Mouse (Mus musculus) hindlimb bud, embryonic 11.5 days (tissue): Measurements from ENCODE around the gene Klf7.

Experiments used
- DNase-seq: peaks from one replicate; pipeline ENCODE4 v3.0.0-alpha.2; 2012; ENCODE audit warnings: low read depth, low spot score; ENCODE audit errors: extremely low spot score

Klf7 gene

GRCm38 (mm10) chr1:64105181-64105646 lies 16.9 kb downstream of the Klf7 start:
- DNase-seq = no peak

- DNase-seq = no peak
Measured at GRCm38 (mm10) chr1:64104665-64105064, 17.4 kb downstream of the Klf7 start.

GRCm38 (mm10) chr1:64101331-64101730 lies 20.8 kb downstream of the Klf7 start:
- DNase-seq = no peak

- DNase-seq = no peak
Measured at GRCm38 (mm10) chr1:64098800-64099199, 23.3 kb downstream of the Klf7 start.

GRCm38 (mm10) chr1:64097640-64098287 lies 24.3 kb downstream of the Klf7 start:
- no peak for DNase-seq

- no peak for DNase-seq
Measured at GRCm38 (mm10) chr1:64093018-64093417, 29.1 kb downstream of the Klf7 start.

- no peak for DNase-seq
Measured at GRCm38 (mm10) chr1:64091591-64091990, 30.5 kb downstream of the Klf7 start.

- DNase-seq = no peak
Measured at GRCm38 (mm10) chr1:64090566-64090965, 31.5 kb downstream of the Klf7 start.

GRCm38 (mm10) chr1:64089691-64090090 lies 32.4 kb downstream of the Klf7 start:
- no peak for DNase-seq

- no peak for DNase-seq
Measured at GRCm38 (mm10) chr1:64088604-64089320, 33.3 kb downstream of the Klf7 start.

GRCm38 (mm10) chr1:64087657-64088603 lies 34.2 kb downstream of the Klf7 start:
- DNase-seq = peak; percentile 47

- no peak for DNase-seq
Measured at GRCm38 (mm10) chr1:64085875-64086274, 36.2 kb downstream of the Klf7 start.

- DNase-seq = no peak
Measured at GRCm38 (mm10) chr1:64085361-64085760, 36.7 kb downstream of the Klf7 start.

- no peak for DNase-seq
Measured at GRCm38 (mm10) chr1:64084706-64085105, 37.4 kb downstream of the Klf7 start.

- DNase-seq = no peak
Measured at GRCm38 (mm10) chr1:64081791-64082190, 40.3 kb downstream of the Klf7 start.

- no peak for DNase-seq
Measured at GRCm38 (mm10) chr1:64081217-64081616, 40.9 kb downstream of the Klf7 start.

GRCm38 (mm10) chr1:64080263-64080662 lies 41.8 kb downstream of the Klf7 start:
- no peak for DNase-seq

- DNase-seq = no peak
Measured at GRCm38 (mm10) chr1:64078747-64079211, 43.3 kb downstream of the Klf7 start.

GRCm38 (mm10) chr1:64078011-64078746 lies 43.9 kb downstream of the Klf7 start:
- DNase-seq = no peak

- no peak for DNase-seq
Measured at GRCm38 (mm10) chr1:64074051-64074450, 48.0 kb downstream of the Klf7 start.

GRCm38 (mm10) chr1:64070947-64071346 lies 51.1 kb downstream of the Klf7 start:
- DNase-seq = no peak
